Mouse (Mus musculus) embryonic fibroblast, embryonic 13.5 days (primary cell): ENCODE results near the gene Lpar2. TPM values are rescaled to one million over a fixed set of nuclear protein-coding genes. Genes with fewer than 3 reads are reported as not detected.
A peak's percentile ranks its signal among the peaks of the same experiment; 100 is the strongest.

Experiments used
- H3K27ac ChIP-seq: 2 replicates; pipeline ENCODE4 v1.5.1; 2012; ENCODE audit warnings: low read length, control low read depth, inconsistent platforms; ENCODE audit not compliant: insufficient read depth
- H3K4me1 ChIP-seq: 2 replicates; pipeline ENCODE4 v1.6.1; 2011; ENCODE audit warnings: low read length; ENCODE audit not compliant: control insufficient read depth, insufficient read depth
- H3K4me3 ChIP-seq: 2 replicates; pipeline ENCODE4 v1.5.1; 2011; ENCODE audit warnings: mild to moderate bottlenecking, control low read depth, low read length; ENCODE audit not compliant: insufficient read depth
- CTCF ChIP-seq: IDR thresholded peaks from 2 replicates; pipeline ENCODE4 v1.5.1; 2011; ENCODE audit warnings: mild to moderate bottlenecking, control low read depth, low read length, moderate library complexity, borderline replicate concordance; ENCODE audit not compliant: insufficient read depth
- POLR2A ChIP-seq: IDR thresholded peaks from 2 replicates; pipeline ENCODE4 v1.6.1; 2011; ENCODE audit warnings: low read depth, mild to moderate bottlenecking, control low read depth, low read length, moderate library complexity
- polyA plus RNA-seq: library from polyadenylated mRNA; stranded (reverse); fragments of >200 nt; gene quantifications from 2 replicates; pipeline ENCODE4 v1.2.4, GENCODE M21; 2011; ENCODE audit warnings: low read depth; ENCODE audit not compliant: missing spikeins, insufficient read length

Gene Lpar2
- polyA plus RNA-seq, 1 experiment: 4.0 TPM

DNA sequence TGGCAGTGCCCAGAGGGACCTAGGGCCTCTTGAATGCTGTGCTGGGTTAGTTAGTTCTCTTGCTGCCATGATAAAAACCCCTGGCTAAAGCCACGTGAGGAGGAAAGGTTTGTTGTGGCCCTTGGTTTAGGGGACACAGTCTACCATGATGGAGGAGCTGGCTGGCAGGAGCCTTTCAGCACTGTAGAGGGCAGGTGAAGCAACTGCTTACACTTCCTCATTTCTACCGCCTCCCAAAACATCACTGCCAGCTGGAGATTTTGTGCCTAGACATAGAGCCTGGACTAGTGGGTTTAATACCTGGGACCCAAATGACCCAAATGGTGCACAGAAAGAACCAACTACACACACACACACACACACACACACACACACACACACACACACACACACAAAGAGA lies 39.0 kb downstream of the Lpar2 start:
- TF ChIP-seq CTCF (no peak), POLR2A (no peak)
- Histone ChIP-seq H3K27ac (no peak overlapping the region), H3K4me3 (no peak overlapping the region), H3K4me1 (no peaks in the 10 kb centered on the region; the same call in 1 of the 2 replicates)

GRCm38 (mm10) chr8:69863387-69864020 lies 41.3 kb downstream of the Lpar2 start:
- no peaks in the 10 kb centered on the region for H3K4me1 ChIP-seq
- no peak overlapping the region for H3K4me3 ChIP-seq
- TF ChIP-seq CTCF (no peak), POLR2A (no peak)
- H3K27ac ChIP-seq: no peak overlapping the region

DNA sequence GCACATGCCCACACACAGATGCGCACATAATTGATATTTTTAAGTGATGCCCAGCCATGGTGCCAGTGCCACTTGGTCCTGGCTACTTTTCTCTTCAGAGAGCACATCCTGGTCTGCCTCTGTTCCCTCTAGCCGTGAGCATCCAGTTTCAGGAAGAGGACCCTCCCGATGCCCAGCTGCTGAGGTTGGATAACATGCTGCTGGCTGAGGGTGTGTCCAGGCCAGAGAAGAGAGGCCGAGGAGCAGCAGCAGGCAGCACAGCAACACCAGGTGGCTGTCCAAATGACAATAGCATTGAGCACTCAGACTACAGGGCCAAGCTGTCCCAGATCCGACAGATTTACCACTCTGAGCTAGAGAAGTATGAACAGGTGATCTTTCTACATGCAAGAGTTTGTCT lies 42.0 kb downstream of the Lpar2 start:
- TF ChIP-seq CTCF (no peak), POLR2A (no peak)
- no peak overlapping the region for H3K27ac ChIP-seq
- no peak overlapping the region for H3K4me3 ChIP-seq
- no peaks in the 10 kb centered on the region for H3K4me1 ChIP-seq

DNA sequence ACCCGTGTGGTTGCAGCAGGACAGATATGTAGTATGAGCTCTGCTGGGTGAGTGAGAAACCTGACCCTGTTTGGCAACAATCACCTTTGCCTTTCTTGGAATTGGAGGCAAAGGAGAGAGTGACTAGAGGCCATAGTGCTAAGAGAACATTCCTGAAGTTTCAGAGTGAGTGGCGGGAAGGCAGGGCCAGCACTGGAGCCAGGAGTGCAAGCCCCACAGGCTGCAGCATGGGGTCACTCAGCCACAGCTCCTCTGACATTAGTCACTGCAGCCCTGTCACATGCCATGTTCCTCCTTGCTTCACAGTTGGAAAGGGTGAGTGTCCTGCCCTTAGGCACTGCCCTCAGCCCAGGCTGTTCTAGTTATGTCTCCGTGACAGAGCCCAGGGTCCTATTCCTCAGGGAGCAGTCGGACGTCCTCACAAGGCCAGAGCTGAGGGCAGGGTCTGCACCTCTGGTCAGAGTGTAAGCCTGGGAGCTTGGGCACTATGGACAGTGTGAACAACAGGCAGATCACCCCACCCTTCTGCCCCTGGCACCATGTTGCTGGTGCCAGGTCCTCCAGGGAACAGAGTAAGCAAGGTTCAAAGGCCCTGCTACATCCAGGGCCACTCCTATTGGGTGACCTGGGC lies 45.6 kb downstream of the Lpar2 start:
- Histone ChIP-seq H3K4me1 (no peaks in the 10 kb centered on the region), H3K27ac (no peak overlapping the region), H3K4me3 (no peak overlapping the region)
- no peak for TF ChIP-seq POLR2A
- TF ChIP-seq CTCF: no peak

GRCm38 (mm10) chr8:69870003-69870765 lies 48.0 kb downstream of the Lpar2 start:
- Histone ChIP-seq H3K4me1 (no peaks in the 10 kb centered on the region), H3K4me3 (no peak overlapping the region), H3K27ac (no peak overlapping the region)
- no peak for TF ChIP-seq CTCF
- no peak for TF ChIP-seq POLR2A

GRCm38 (mm10) chr8:69870907-69871306 lies 48.7 kb downstream of the Lpar2 start:
- no peak overlapping the region for H3K4me3 ChIP-seq
- H3K4me1 ChIP-seq: no peaks in the 10 kb centered on the region
- no peak overlapping the region for H3K27ac ChIP-seq
- TF ChIP-seq POLR2A (no peak), CTCF (no peak)

GRCm38 (mm10) chr8:69874155-69874554 lies 51.9 kb downstream of the Lpar2 start:
- TF ChIP-seq CTCF (peak; percentile 59; the same call in 1 of the 2 replicates), POLR2A (no peak)
- Histone ChIP-seq H3K4me3 (no peak overlapping the region), H3K27ac (no peak overlapping the region), H3K4me1 (no peaks in the 10 kb centered on the region)

DNA sequence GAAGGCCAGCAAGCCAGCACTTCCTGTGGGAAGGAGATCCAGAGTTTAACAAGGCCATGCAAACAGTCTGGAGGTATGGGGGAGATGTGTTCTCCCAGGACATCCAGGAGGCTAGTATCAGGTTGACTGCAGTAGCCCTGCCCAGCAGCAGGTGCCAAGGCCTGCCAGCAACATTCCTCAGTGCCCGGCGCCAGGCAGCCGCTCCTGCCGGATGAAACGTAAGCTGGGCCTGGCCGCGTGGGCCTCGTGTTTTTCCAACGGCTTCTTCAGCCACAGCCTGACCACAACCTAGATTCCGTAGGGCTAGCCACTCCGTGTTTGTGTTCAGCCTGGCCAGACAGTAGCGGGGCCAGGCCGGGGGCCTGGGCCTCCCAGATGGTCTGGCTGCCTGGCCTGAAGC lies 52.4 kb downstream of the Lpar2 start:
- Histone ChIP-seq H3K4me3 (no peak overlapping the region), H3K27ac (no peak overlapping the region), H3K4me1 (no peaks in the 10 kb centered on the region)
- TF ChIP-seq POLR2A (no peak), CTCF (no peak)

DNA sequence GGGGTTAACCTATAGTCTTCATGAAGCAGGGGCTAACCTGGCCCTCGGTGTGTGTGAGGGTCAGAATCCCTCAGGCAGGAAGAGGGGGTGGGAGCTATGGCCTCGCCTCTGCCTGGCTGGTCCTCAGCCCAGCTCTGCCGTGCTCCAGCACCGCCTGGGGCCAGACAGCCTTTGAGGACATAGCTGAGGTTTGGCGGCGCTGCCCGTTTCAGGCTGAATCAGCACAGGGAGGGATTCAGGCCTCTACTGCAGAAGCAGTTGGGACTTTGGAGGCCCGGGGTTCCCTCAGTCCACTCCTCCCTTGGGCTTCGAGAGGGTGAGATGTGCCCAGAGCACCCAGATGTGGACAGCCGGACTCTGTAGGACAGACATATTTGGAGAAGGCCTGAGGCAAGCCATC lies 53.9 kb downstream of the Lpar2 start:
- H3K4me3 ChIP-seq: no peak overlapping the region
- TF ChIP-seq CTCF (no peak), POLR2A (no peak)
- H3K4me1 ChIP-seq: no peaks in the 10 kb centered on the region
- H3K27ac ChIP-seq: no peak overlapping the region

DNA sequence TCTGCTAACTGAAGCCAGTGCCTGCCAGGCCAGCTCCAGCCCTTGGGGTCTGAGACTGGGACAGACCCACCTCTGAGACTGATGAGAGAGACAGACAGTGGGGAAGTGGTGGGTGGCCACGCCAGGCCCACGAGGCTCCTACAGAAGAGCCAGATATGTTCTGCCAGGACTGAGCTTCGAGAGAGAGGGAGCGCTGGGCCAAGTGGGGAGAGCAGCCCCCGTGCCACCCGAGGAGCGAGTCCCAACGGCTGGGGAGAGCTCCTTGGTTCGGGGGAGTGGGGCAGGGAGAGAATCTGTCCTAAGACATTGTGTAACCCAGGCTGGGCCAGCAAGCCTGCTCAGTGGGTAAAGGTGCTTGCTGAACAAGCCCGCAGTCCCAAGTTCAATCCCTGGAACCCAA lies 54.7 kb downstream of the Lpar2 start:
- no peak overlapping the region for H3K27ac ChIP-seq
- no peaks in the 10 kb centered on the region for H3K4me1 ChIP-seq
- H3K4me3 ChIP-seq: no peak overlapping the region
- no peak for TF ChIP-seq CTCF
